In genomic region chr5:38151264-38151663, GRCm38 (mm10) we compare ENCODE assay signal across 11 mouse cellular contexts. TPM values are rescaled to one million over a fixed set of nuclear protein-coding genes. Genes with fewer than 3 reads are reported as not detected.
DNase-seq lines count a peak whose midpoint lies in the region; ATAC-seq and TF ChIP-seq lines count a peak whose summit lies in the region.
"Had no signal": no experiment of that assay in that cellular context is flagged by ENCODE, and none has a peak within 500 bp of the region (broad histone marks: within the 10 kb centered on the region; RNA-seq: fewer than 3 reads in every experiment).

No protein-coding gene starts in this region.

- no peak overlapping the region for H3K4me3 ChIP-seq in cortical plate, adult 2 months (ENCODE audit: insufficient read depth, low read length)
- H3K4me3 ChIP-seq in midbrain, embryonic 15.5 days = no peak overlapping the region
- no peak overlapping the region for H3K4me3 ChIP-seq in liver, embryonic 11.5 days (ENCODE audit: low read depth, low read length)
- H3K4me3 ChIP-seq: embryonic facial prominence, embryonic 13.5 days had no signal

- WGBS in midbrain, embryonic 15.5 days = 36% methylated on average over 3 of the region's 3 CpGs
- 65% methylated on average over 3 of the region's 3 CpGs for WGBS in liver, embryonic 11.5 days

- peak overlapping the region; percentile 72 for H3K27ac ChIP-seq in cortical plate, adult 2 months (ENCODE audit: insufficient read depth, low read length)
- no peak overlapping the region for H3K27ac ChIP-seq in midbrain, embryonic 15.5 days
- no peak overlapping the region for H3K27ac ChIP-seq in liver, embryonic 11.5 days (ENCODE audit: low read depth, low read length)
- H3K27ac ChIP-seq: embryonic facial prominence, embryonic 13.5 days had no signal

- peak overlapping the region; percentile 20 for H3K4me2 ChIP-seq in midbrain, embryonic 15.5 days
- no peak overlapping the region for H3K4me2 ChIP-seq in liver, embryonic 11.5 days
- H3K4me2 ChIP-seq: embryonic facial prominence, embryonic 13.5 days had no signal

- ATAC-seq in midbrain, embryonic 15.5 days (replicated peaks) = no peak
- no peak for ATAC-seq in liver, embryonic 11.5 days (replicated peaks; ENCODE audit: low FRiP score)

- no peak for TF ChIP-seq POLR2A in cortical plate, adult 2 months (IDR thresholded peaks at IDR 0.05; ENCODE audit: extremely low read depth, insufficient read depth, low read length)

- H3K9me3 ChIP-seq in midbrain, embryonic 15.5 days = no peaks in the 10 kb centered on the region
- H3K9me3 ChIP-seq in liver, embryonic 11.5 days (ENCODE audit: control insufficient read depth, low read length) = no peaks in the 10 kb centered on the region
- H3K9me3 ChIP-seq: embryonic facial prominence, embryonic 13.5 days had no signal

- peak; percentile 62 for DNase-seq in layer of hippocampus, adult 11-12 months (ENCODE audit: low spot score)
- DNase-seq in layer of hippocampus, postnatal 10 days (ENCODE audit: low spot score in 2 of 2) = no peak
- DNase-seq in adrenal gland, postnatal 10 days = peak; percentile 25
- no peak for DNase-seq in thymus, adult 18-20 months
- DNase-seq in liver, embryonic 11.5 days (ENCODE audit: low spot score) = no peak
- DNase-seq in gastrocnemius, adult 8-10 months (ENCODE audit: low spot score in 2 of 2) = no peak
- DNase-seq: lung, postnatal 10 days; spleen, adult 18-20 months had no signal

- H3K9ac ChIP-seq in midbrain, embryonic 15.5 days = no peak overlapping the region
- H3K9ac ChIP-seq in liver, embryonic 11.5 days (ENCODE audit: low read depth, low read length) = no peak overlapping the region
- H3K9ac ChIP-seq: embryonic facial prominence, embryonic 13.5 days had no signal

- no peaks in the 10 kb centered on the region for H3K27me3 ChIP-seq in midbrain, embryonic 15.5 days (replicated peaks)
- H3K27me3 ChIP-seq in liver, embryonic 11.5 days (replicated peaks; ENCODE audit: control insufficient read depth, insufficient read depth, low read length) = no peaks in the 10 kb centered on the region
- H3K27me3 ChIP-seq: embryonic facial prominence, embryonic 13.5 days had no signal

- peaks cover 67% of the 10 kb centered on the region for H3K36me3 ChIP-seq in midbrain, embryonic 15.5 days (replicated peaks)
- H3K36me3 ChIP-seq in liver, embryonic 11.5 days (ENCODE audit: control insufficient read depth, insufficient read depth, low read length) = no peaks in the 10 kb centered on the region

- TF ChIP-seq CTCF in cortical plate, adult 2 months (IDR thresholded peaks at IDR 0.05; ENCODE audit: extremely low read depth, insufficient read depth, low read length) = no peak

- H3K4me1 ChIP-seq in cortical plate, adult 2 months (ENCODE audit: control insufficient read depth, insufficient read depth, low read length) = peaks cover 27% of the 10 kb centered on the region
- H3K4me1 ChIP-seq in midbrain, embryonic 15.5 days = peaks cover 84% of the 10 kb centered on the region
- no peaks in the 10 kb centered on the region for H3K4me1 ChIP-seq in liver, embryonic 11.5 days (replicated peaks; ENCODE audit: control insufficient read depth, insufficient read depth, low read length)
- H3K4me1 ChIP-seq: embryonic facial prominence, embryonic 13.5 days had no signal

RNA-seq across cellular contexts. Expression of gene Nsg1, which starts 8.4 kb away (rescaled TPM):
- 100 to 1,000 TPM; 721 to 749 TPM for total RNA-seq in layer of hippocampus, postnatal 10 days (2021)
- total RNA-seq in adrenal gland, postnatal 10 days (2021) = 10 to 100 TPM; 65.8 to 83.3 TPM
- 314 and 320 TPM in 2 replicates for polyA plus RNA-seq in cortical plate, adult 2 months (2012; rRNA removed)
- polyA plus RNA-seq in midbrain, embryonic 15.5 days (2015; fragmentation: Nextera tagmentation; extraction: Ambion mirVana) = 1,489 and 1,499 TPM in 2 replicates
- polyA plus RNA-seq in liver, embryonic 11.5 days (2014; fragmentation: Nextera tagmentation; extraction: Ambion mirVana) = 5.6 and 7.8 TPM in 2 replicates
- total RNA-seq in gastrocnemius, adult 8-10 months (2022) = 1 to 10 TPM in 3 of 4 experiments, under 1 TPM in 1; 0.63 to 1.8 (median 1.4) TPM

Comparison
In these comparisons a context has a peak if more than half of its experiments do, and no peak if none do; other contexts are left out.
1. DNase-seq: peak in layer of hippocampus, adult 11-12 months (single experiment) and adrenal gland, postnatal 10 days (single experiment); none in layer of hippocampus, postnatal 10 days (0 of 2), thymus, adult 18-20 months (0 of 2), liver, embryonic 11.5 days (single experiment) and gastrocnemius, adult 8-10 months (0 of 2).
2. RNA of gene Nsg1, which starts 8.4 kb away (total RNA-seq): 721 to 749 TPM in layer of hippocampus, postnatal 10 days and 65.8 to 83.3 TPM in adrenal gland, postnatal 10 days; 0.63 to 1.8 TPM in gastrocnemius, adult 8-10 months; every median in the first group is over 10 times any median in the second.